Mouse (Mus musculus) splenic B cell, adult 2 months (primary cell): ENCODE data around the gene Cltc.

ENCODE experiments used
- DNase-seq: peaks from one replicate; pipeline ENCODE4 v3.0.0-alpha.2; 2011; ENCODE audit warnings: low read depth, low spot score
- H3K27me3 ChIP-seq: 2 replicates; pipeline ENCODE4 v1.6.1; 2012; ENCODE audit warnings: mild to moderate bottlenecking, low read length, moderate library complexity, mixed read lengths; ENCODE audit not compliant: control insufficient read depth, poor library complexity, insufficient read depth, severe bottlenecking
- H3K36me3 ChIP-seq: 2 replicates; pipeline ENCODE4 v1.6.1; 2012; ENCODE audit warnings: mild to moderate bottlenecking, low read length, moderate library complexity, mixed read lengths; ENCODE audit not compliant: control insufficient read depth, poor library complexity, insufficient read depth, severe bottlenecking

The Cltc gene

DNA sequence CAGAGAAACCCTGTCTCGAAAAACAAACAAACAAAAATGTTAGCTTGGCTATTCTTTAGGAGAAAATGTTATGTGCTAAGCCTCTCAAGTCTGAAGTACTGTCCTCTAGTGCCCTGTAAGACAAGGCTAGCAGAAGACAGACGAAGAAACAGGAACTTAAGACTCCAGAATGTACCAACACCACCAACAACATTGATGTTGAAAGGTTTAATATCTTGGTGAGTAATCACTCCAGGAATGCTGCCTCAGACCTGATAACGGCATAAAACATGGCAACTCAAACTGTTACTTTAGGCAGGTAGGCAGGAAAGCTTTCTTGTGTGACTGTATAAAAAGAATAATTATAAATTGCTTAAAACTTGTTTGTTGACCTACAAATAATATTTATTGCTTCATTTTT, 33.4 kb downstream of the Cltc start:
- H3K36me3 ChIP-seq = peaks cover 22% of the 10 kb centered on the region
- DNase-seq = no peak
- no peaks in the 10 kb centered on the region for H3K27me3 ChIP-seq

- H3K27me3 ChIP-seq = no peaks in the 10 kb centered on the region
- H3K36me3 ChIP-seq = peaks cover 9% of the 10 kb centered on the region; the same call in 1 of the 2 replicates
- DNase-seq = peak; percentile 50
Observed at GRCm38 (mm10) chr11:86719390-86719789, 38.0 kb downstream of the Cltc start.

DNA sequence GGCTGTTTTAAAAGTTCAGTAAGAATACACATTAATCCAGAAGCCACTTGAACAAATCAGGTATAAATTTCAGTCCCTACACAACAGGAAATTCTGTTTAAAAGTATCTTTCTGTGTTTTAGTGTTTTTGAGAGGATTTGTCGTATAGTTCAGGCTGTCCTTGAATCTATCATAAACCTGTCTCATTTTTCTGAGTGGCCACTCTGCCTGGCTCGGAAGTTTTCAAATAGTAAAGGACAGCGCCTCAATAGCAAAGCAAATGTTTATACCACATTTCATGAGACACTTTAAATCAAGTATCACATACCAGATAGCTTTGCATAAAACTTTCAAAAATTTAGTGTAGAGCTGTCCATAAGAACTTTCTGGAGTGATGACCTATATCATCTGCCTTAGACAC, 39.0 kb downstream of the Cltc start:
- no peak for DNase-seq
- Histone ChIP-seq H3K36me3 (peaks cover 11% of the 10 kb centered on the region; the same call in 1 of the 2 replicates), H3K27me3 (no peaks in the 10 kb centered on the region)

DNA sequence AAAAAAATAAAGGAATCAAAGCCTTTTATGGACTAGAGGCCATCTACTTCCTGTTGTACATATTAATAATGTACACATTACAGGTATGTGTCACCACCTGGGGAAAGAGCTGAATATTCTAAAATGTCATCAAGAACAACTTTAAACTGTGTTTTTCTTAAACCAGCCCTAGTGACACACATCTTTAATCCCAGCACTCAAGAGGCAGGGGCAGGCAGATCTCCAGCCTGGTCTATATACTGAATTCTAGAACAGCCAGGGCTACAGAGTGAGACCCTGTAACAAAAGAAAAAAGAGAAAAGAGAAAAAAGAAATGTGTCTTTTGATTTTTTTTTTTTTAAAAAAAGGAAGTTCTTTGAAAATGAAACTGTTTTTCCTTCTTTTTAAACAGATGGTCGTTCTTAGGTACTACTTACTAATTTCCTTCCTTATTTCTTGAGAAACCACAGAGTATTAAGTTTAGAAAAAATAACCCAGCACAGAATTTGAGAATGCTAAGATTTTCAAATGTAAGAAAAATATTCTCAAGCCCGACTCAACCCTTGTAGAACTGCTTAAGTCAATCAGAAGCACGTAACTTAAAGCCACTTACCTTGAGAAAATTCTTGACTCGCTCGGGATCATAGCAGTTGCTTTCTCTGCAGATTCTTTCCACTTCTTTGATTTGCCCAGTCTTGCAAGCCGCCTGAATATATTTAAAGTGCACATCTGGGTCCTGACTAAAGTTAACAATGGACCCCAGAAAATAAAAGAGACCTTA, 39.9 kb downstream of the Cltc start:
- DNase-seq = peak; percentile 52
- H3K27me3 ChIP-seq = no peaks in the 10 kb centered on the region
- peaks cover 14% of the 10 kb centered on the region; the same call in 1 of the 2 replicates for H3K36me3 ChIP-seq

- Histone ChIP-seq H3K27me3 (no peaks in the 10 kb centered on the region), H3K36me3 (peaks cover 15% of the 10 kb centered on the region)
- no peak for DNase-seq
Observed at GRCm38 (mm10) chr11:86714606-86715005, 42.8 kb downstream of the Cltc start.

GRCm38 (mm10) chr11:86701151-86701550, 56.2 kb downstream of the Cltc start:
- no peaks in the 10 kb centered on the region for H3K27me3 ChIP-seq
- DNase-seq = no peak
- peaks cover 32% of the 10 kb centered on the region for H3K36me3 ChIP-seq

GRCm38 (mm10) chr11:86695461-86695860, 61.9 kb downstream of the Cltc start:
- Histone ChIP-seq H3K36me3 (peaks cover 18% of the 10 kb centered on the region; the same call in 1 of the 2 replicates), H3K27me3 (no peaks in the 10 kb centered on the region)
- no peak for DNase-seq

DNA sequence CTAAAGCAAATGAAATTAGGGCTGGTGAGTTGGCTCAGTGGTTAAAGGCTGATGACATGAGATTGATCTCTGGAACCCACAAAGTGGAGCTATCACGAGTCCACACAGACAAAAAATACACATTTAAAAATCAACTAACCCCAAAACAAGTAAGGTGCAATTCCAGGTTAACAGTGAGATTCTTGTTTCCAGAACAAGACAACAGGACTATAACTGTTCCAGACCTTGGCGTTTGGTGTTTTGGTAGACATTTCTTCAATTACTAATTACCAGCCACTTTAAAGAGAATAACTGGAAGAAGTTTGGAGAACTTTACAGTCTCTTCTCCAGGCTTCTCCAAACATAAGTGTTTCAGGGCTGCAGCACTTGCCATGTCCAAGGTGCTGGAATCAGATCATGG, 64.8 kb downstream of the Cltc start:
- no peaks in the 10 kb centered on the region for H3K27me3 ChIP-seq
- no peak for DNase-seq
- H3K36me3 ChIP-seq = peaks cover 14% of the 10 kb centered on the region

DNA sequence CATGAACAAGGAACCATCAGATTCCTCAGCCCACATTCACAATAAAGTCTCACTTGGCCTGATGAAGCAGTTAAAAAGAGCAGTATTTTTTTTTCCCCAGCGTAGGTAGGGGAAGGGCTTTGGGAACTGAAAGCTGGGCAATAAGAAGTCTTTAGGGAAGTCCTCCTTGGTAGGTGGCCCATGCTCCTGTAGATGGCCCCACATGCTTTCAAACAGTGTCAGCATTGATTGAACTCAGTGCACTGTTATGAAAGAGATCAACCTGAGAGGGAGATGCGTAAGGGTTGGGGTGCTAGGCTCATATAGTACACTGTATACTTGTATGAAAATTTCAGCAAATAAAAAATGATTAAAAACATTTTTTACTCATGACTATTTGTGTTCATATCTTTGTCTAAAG, 65.4 kb downstream of the Cltc start:
- Histone ChIP-seq H3K36me3 (peaks cover 10% of the 10 kb centered on the region), H3K27me3 (no peaks in the 10 kb centered on the region)
- DNase-seq = peak; percentile 48

- no peaks in the 10 kb centered on the region for H3K27me3 ChIP-seq
- H3K36me3 ChIP-seq = peaks cover 10% of the 10 kb centered on the region
- DNase-seq = no peak
Observed at GRCm38 (mm10) chr11:86691482-86691881, 65.9 kb downstream of the Cltc start.

DNA sequence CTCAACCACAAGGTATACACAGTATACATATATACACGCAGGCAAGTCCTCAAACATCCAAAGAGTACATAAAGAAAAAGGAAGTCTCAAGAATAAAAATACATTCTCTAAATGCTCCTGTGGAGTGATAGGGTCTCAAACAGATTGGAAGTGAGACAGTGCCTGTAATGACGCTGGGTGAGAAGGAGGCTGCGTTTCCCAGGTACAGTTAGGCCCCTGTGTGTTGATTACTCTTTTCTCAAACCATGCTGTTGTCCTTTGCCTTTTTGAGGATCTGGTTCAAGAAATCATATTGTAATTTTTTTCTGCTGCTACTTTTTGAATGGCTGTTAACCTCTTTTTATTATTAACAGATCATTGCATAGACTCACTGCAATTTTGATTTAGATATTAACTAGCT, 67.0 kb downstream of the Cltc start:
- Histone ChIP-seq H3K27me3 (no peaks in the 10 kb centered on the region), H3K36me3 (peaks cover 8% of the 10 kb centered on the region)
- DNase-seq = no peak

GRCm38 (mm10) chr11:86685366-86685765, 72.0 kb downstream of the Cltc start:
- no peaks in the 10 kb centered on the region for H3K27me3 ChIP-seq
- peaks cover 2% of the 10 kb centered on the region; the same call in 1 of the 2 replicates for H3K36me3 ChIP-seq
- DNase-seq = no peak

GRCm38 (mm10) chr11:86684126-86685012, 73.0 kb downstream of the Cltc start:
- Histone ChIP-seq H3K36me3 (no peaks in the 10 kb centered on the region), H3K27me3 (no peaks in the 10 kb centered on the region)
- no peak for DNase-seq

GRCm38 (mm10) chr11:86683395-86684125, 73.8 kb downstream of the Cltc start, which contains the start of the genes Vmp1 and Ptrh2:
Gene Vmp1, minus strand, starts transcription at chr11:86683836.
Gene Ptrh2, plus strand, starts transcription at chr11:86683985.
- H3K36me3 ChIP-seq = no peaks in the 10 kb centered on the region
- peak; percentile 92 for DNase-seq
- H3K27me3 ChIP-seq = no peaks in the 10 kb centered on the region
